Mouse (Mus musculus) kidney, postnatal 0 days (tissue): ENCODE measurements around the gene Ncbp2. TPM values are rescaled to one million over a fixed set of nuclear protein-coding genes. Genes with fewer than 3 reads are reported as not detected.

Experiments used
- ATAC-seq: fragments of 200-750 bp; cut with Nextera tagmentation; replicated peaks from 2 replicates; pipeline ENCODE4 v1.8.0; 2017; ENCODE audit warnings: low read depth, moderate number of reproducible peaks, moderate TSS enrichment, moderate library complexity; ENCODE audit not compliant: low FRiP score
- DNase-seq: peaks from one replicate; pipeline ENCODE4 v3.0.0-alpha.2; 2016; ENCODE audit warnings: low spot score
- H3K27ac ChIP-seq: fragments of 300-500 bp; sonication (generic); 2 replicates; pipeline ENCODE4 v1.5.1; 2014; ENCODE audit warnings: mild to moderate bottlenecking
- H3K27me3 ChIP-seq: fragments of 300-500 bp; sonication (generic); 2 replicates; pipeline ENCODE4 v1.6.1; 2014; ENCODE audit warnings: low read length, mixed read lengths; ENCODE audit not compliant: insufficient read depth
- H3K36me3 ChIP-seq: fragments of 300-500 bp; sonication (generic); 2 replicates; pipeline ENCODE4 v1.6.1; 2014; ENCODE audit warnings: low read length, mixed read lengths; ENCODE audit not compliant: insufficient read depth
- H3K4me1 ChIP-seq: fragments of 300-500 bp; sonication (generic); replicated peaks from 2 replicates; pipeline ENCODE4 v1.6.1; 2014; ENCODE audit warnings: antibody characterized with exemption, low read length, mixed read lengths; ENCODE audit not compliant: insufficient read depth
- H3K4me2 ChIP-seq: fragments of 300-500 bp; sonication (generic); 2 replicates; pipeline ENCODE4 v1.6.1; 2014; ENCODE audit warnings: mild to moderate bottlenecking, low read length, moderate library complexity, mixed read lengths
- H3K4me3 ChIP-seq: fragments of 300-500 bp; sonication (generic); replicated peaks from 2 replicates; pipeline ENCODE4 v1.5.1; 2014; ENCODE audit warnings: low read depth, low read length
- H3K9ac ChIP-seq: fragments of 300-500 bp; sonication (generic); 2 replicates; pipeline ENCODE4 v1.6.1; 2014; ENCODE audit warnings: low read depth, low read length
- H3K9me3 ChIP-seq: fragments of 300-500 bp; sonication (generic); replicated peaks from 2 replicates; pipeline ENCODE4 v1.6.1; 2016; ENCODE audit warnings: low read length, inconsistent platforms, mixed read lengths
- CTCF ChIP-seq: IDR thresholded peaks from 2 replicates; pipeline ENCODE4 v1.5.1; 2016; ENCODE audit warnings: antibody characterized with exemption, low read depth, mild to moderate bottlenecking, moderate library complexity
- whole genome bisulfite sequencing: fragments of 180-500 bp; shearing (Covaris S2); extraction: QIAGEN DNeasy Blood & Tissue Kit; methylation state at CpG from one replicate; pipeline ENCODE4 v1.1.7; 2014; 5-methylcytosine and 5-hydroxymethylcytosine counted together
- polyA plus RNA-seq: library from polyadenylated mRNA; unstranded; fragments of >200 nt; fragmentation: Nextera tagmentation; extraction: Ambion mirVana; gene quantifications from 2 replicates; pipeline ENCODE4 v1.2.1, GENCODE M21; 2015

Gene Ncbp2
- polyA plus RNA-seq = 79.1 and 82.4 TPM in 2 replicates

- H3K4me3 ChIP-seq = peak within 1 kb of the TSS; percentile 84
- TF ChIP-seq CTCF = no peak
- peak within 1 kb of the TSS; percentile 87 for H3K4me2 ChIP-seq
- 0 out of 2 replicates have a peak, but pooled peaks cover 6% of the 10 kb centered on the region for H3K36me3 ChIP-seq
- peak; percentile 90 for ATAC-seq
- peak within 1 kb of the TSS; percentile 84 for H3K9ac ChIP-seq
- H3K27me3 ChIP-seq = no peaks in the 10 kb centered on the region
- peak within 1 kb of the TSS; percentile 89 for H3K27ac ChIP-seq
- peak; percentile 97 for DNase-seq
- WGBS = under 1% methylated on average over 55 of the region's 55 CpGs
- H3K4me1 ChIP-seq = peaks cover 11% of the 10 kb centered on the region
- H3K9me3 ChIP-seq = no peaks in the 10 kb centered on the region
Measured at GRCm38 (mm10) chr16:31948345-31948774, at the start of gene Ncbp2, which contains the start of gene 0610012G03Rik. Ncbp2 (plus strand) TSS chr16:31948513. 0610012G03Rik (minus strand) TSS chr16:31948494.

- WGBS = 77% methylated on average over 18 of the region's 18 CpGs
- H3K4me3 ChIP-seq = no peak overlapping the region
- ATAC-seq (no peak), DNase-seq (no peak)
- no peaks in the 10 kb centered on the region for H3K27me3 ChIP-seq
- H3K4me1 ChIP-seq = 0 out of 2 replicates have a peak, but pooled peaks cover 2% of the 10 kb centered on the region
- H3K36me3 ChIP-seq = no peaks in the 10 kb centered on the region
- no peak overlapping the region for H3K27ac ChIP-seq
- H3K9ac ChIP-seq = no peak overlapping the region
- no peak overlapping the region for H3K4me2 ChIP-seq
- H3K9me3 ChIP-seq = no peaks in the 10 kb centered on the region; the same call in 1 of the 2 replicates
- no peak for TF ChIP-seq CTCF
Measured at GRCm38 (mm10) chr16:31898546-31899326, 49.6 kb upstream of the Ncbp2 start.

DNA sequence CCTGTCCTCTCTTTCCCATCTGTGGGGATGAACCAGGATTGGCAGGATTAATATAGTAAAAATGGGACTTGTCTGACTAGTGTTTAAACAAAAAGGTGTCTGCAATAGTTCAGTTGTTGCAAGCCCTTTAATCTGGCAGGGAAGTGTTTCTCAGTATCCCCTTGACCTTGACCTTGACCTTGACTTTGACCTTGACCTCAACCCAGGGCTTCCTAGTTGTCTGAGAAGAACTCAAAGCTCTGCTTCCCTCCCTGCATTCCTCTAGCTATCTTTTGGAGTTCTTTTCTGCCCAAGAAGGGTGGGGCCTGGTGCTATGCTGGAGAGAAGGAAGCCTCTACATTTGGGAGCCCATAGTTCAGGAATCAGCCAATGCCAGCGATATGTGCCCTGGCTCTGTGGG is 46.4 kb upstream of the Ncbp2 start:
- DNase-seq (no peak), ATAC-seq (no peak)
- H3K9me3 ChIP-seq = no peaks in the 10 kb centered on the region; the same call in 1 of the 2 replicates
- H3K4me2 ChIP-seq = no peak overlapping the region
- TF ChIP-seq CTCF = no peak
- H3K27me3 ChIP-seq = no peaks in the 10 kb centered on the region
- H3K27ac ChIP-seq = no peak overlapping the region
- no peaks in the 10 kb centered on the region for H3K36me3 ChIP-seq
- H3K4me3 ChIP-seq = no peak overlapping the region
- no peak overlapping the region for H3K9ac ChIP-seq
- 85% methylated on average over 1 of the region's 1 CpGs for WGBS
- H3K4me1 ChIP-seq = 0 out of 2 replicates have a peak, but pooled peaks cover 2% of the 10 kb centered on the region

DNA sequence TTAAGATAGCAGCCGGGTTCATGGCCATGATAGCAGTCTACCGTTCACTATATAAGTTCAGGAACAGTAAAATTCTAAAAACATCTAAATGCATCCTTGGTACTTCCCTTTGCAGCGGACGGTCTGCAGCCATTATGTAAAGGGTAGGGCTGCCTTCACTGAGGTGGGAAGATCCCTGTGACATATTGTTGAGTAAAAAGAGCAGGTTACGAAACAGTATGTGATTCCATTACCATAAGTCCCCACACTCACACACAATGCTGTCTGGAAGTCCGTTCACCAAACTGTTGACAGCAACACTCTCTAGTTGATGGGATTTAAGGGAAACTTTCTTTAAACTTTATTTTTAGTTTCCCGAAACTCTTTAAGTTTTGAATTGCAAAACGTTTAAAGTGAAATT is 45.1 kb upstream of the Ncbp2 start:
- Histone ChIP-seq H3K36me3 (no peaks in the 10 kb centered on the region), H3K9me3 (no peaks in the 10 kb centered on the region; the same call in 1 of the 2 replicates), H3K4me2 (no peak overlapping the region), H3K9ac (no peak overlapping the region), H3K27ac (no peak overlapping the region), H3K4me3 (no peak overlapping the region), H3K4me1 (no peaks in the 10 kb centered on the region), H3K27me3 (no peaks in the 10 kb centered on the region)
- 87% methylated on average over 8 of the region's 8 CpGs for WGBS
- no peak for TF ChIP-seq CTCF
- DNase-seq = no peak
- ATAC-seq = no peak

- WGBS = 72% methylated on average over 4 of the region's 4 CpGs
- Histone ChIP-seq H3K36me3 (no peaks in the 10 kb centered on the region), H3K9ac (no peak overlapping the region), H3K27me3 (no peaks in the 10 kb centered on the region), H3K27ac (no peak overlapping the region), H3K4me2 (no peak overlapping the region), H3K4me1 (no peaks in the 10 kb centered on the region), H3K9me3 (no peaks in the 10 kb centered on the region; the same call in 1 of the 2 replicates), H3K4me3 (no peak overlapping the region)
- TF ChIP-seq CTCF = peak; percentile 38
- ATAC-seq (no peak), DNase-seq (no peak)
Measured at GRCm38 (mm10) chr16:31905331-31905730, 43.0 kb upstream of the Ncbp2 start.

GRCm38 (mm10) chr16:31905891-31906825 is 42.2 kb upstream of the Ncbp2 start:
- no peak for DNase-seq
- H3K4me2 ChIP-seq = peak overlapping the region; percentile 49
- 34% methylated on average over 20 of the region's 20 CpGs for WGBS
- ATAC-seq = 0 out of 2 replicates have a peak, but pooled peaks have one; percentile 25
- no peaks in the 10 kb centered on the region for H3K36me3 ChIP-seq
- H3K27ac ChIP-seq = no peak overlapping the region
- peak overlapping the region; percentile 11; the same call in 1 of the 2 replicates for H3K4me3 ChIP-seq
- H3K27me3 ChIP-seq = no peaks in the 10 kb centered on the region
- H3K9ac ChIP-seq = 0 out of 2 replicates have a peak overlapping the region, but pooled peaks have one; percentile 24
- H3K9me3 ChIP-seq = no peaks in the 10 kb centered on the region
- TF ChIP-seq CTCF = no peak
- no peaks in the 10 kb centered on the region for H3K4me1 ChIP-seq
